23 mouse cellular contexts compared by ENCODE assay signal in the genomic region with DNA sequence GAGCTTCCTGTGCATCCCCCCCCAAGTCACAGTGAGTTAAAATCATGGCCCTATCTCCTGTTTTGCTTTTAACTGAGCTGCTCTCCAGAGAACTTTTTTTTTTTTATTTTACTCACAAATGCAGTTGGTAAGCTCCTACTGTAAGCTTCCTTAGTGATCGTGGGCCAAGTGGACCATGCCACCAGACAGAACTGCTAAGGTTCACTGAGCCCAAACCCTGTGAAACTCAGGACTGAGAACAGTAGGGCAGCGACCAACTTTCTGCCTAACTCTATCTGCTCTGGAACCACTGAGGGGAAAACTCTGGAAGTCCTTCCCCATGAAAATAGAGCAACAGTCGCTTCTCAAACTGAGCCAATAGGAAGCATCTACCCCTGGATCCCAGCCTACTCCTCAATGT.
DNase-seq lines count a peak whose midpoint lies in the region; ATAC-seq lines count a peak whose summit lies in the region.
"Had no signal": no experiment of that assay in that cellular context is flagged by ENCODE, and none has a peak within 500 bp of the region (broad histone marks: within the 10 kb centered on the region; RNA-seq: fewer than 3 reads in every experiment).

No protein-coding gene starts in this region.

- no peak overlapping the region for H3K4me3 ChIP-seq in kidney, embryonic 14.5 days (ENCODE audit: low read length)
- H3K4me3 ChIP-seq in kidney, embryonic 15.5 days (replicated peaks): no peak overlapping the region
- H3K4me3 ChIP-seq: gastrocnemius, adult 2 months; hindbrain, embryonic 12.5 days; hindbrain, embryonic 15.5 days had no signal

- no peak overlapping the region for H3K27ac ChIP-seq in kidney, embryonic 14.5 days (ENCODE audit: low read depth, low read length)
- no peak overlapping the region for H3K27ac ChIP-seq in kidney, embryonic 15.5 days
- H3K27ac ChIP-seq: gastrocnemius, adult 2 months; hindbrain, embryonic 12.5 days; hindbrain, embryonic 15.5 days had no signal

- no peaks in the 10 kb centered on the region for H3K27me3 ChIP-seq in kidney, embryonic 14.5 days (ENCODE audit: control insufficient read depth, insufficient read depth, low read length)
- no peaks in the 10 kb centered on the region for H3K27me3 ChIP-seq in kidney, embryonic 15.5 days
- H3K27me3 ChIP-seq: CH12.LX; hindbrain, embryonic 12.5 days; hindbrain, embryonic 15.5 days; Patski had no signal

- no peaks in the 10 kb centered on the region for H3K36me3 ChIP-seq in kidney, embryonic 14.5 days (ENCODE audit: control insufficient read depth, insufficient read depth, low read length)
- H3K36me3 ChIP-seq in kidney, embryonic 15.5 days: no peaks in the 10 kb centered on the region
- H3K36me3 ChIP-seq: G1E; hindbrain, embryonic 12.5 days; hindbrain, embryonic 15.5 days had no signal

- ATAC-seq in kidney, embryonic 14.5 days (ENCODE audit: low FRiP score, low TSS enrichment): no peak
- 0 out of 2 replicates have a peak, but pooled peaks have one; percentile 58 for ATAC-seq in kidney, embryonic 15.5 days (replicated peaks; ENCODE audit: low FRiP score)
- ATAC-seq: forebrain, embryonic 14.5 days; forebrain, postnatal 0 days; Patski had no signal

- peak; percentile 20 for DNase-seq in kidney, adult 18-20 months
- DNase-seq in kidney, postnatal 14 days: peak; percentile 24
- no peak for DNase-seq in right cerebral cortex, postnatal 36 days (ENCODE audit: low spot score in 2 of 2)
- no peak for DNase-seq in cerebellum, adult 9-11 months
- DNase-seq in lung, postnatal 4 days: no peak
- DNase-seq: adrenal gland, postnatal 14 days; B cell, adult 2 months; cerebellum, adult 11-12 months; cerebellum, adult 8-10 months; cerebellum, postnatal 14 days; forebrain, postnatal 0 days; gastrocnemius, adult 2 months; gastrocnemius, postnatal 14 days; heart, adult 11 months had no signal

- WGBS in kidney, embryonic 14.5 days: 65% methylated on average over 3 of the region's 3 CpGs
- 65% methylated on average over 3 of the region's 3 CpGs for WGBS in kidney, embryonic 15.5 days

- H3K9me3 ChIP-seq in kidney, embryonic 14.5 days (ENCODE audit: control insufficient read depth, low read length): no peaks in the 10 kb centered on the region
- no peaks in the 10 kb centered on the region; the same call in 1 of the 2 replicates for H3K9me3 ChIP-seq in kidney, embryonic 15.5 days (replicated peaks)
- H3K9me3 ChIP-seq: hindbrain, embryonic 12.5 days; hindbrain, embryonic 15.5 days had no signal

- H3K4me2 ChIP-seq in kidney, embryonic 14.5 days (replicated peaks; ENCODE audit: low read depth, low read length): no peak overlapping the region
- H3K4me2 ChIP-seq in kidney, embryonic 15.5 days: no peak overlapping the region
- H3K4me2 ChIP-seq: heart, embryonic 11.5 days; hindbrain, embryonic 12.5 days; hindbrain, embryonic 15.5 days had no signal

- no peaks in the 10 kb centered on the region for H3K4me1 ChIP-seq in kidney, embryonic 14.5 days (ENCODE audit: control insufficient read depth, insufficient read depth, low read length)
- H3K4me1 ChIP-seq in kidney, embryonic 15.5 days: no peaks in the 10 kb centered on the region
- H3K4me1 ChIP-seq: hindbrain, embryonic 12.5 days; hindbrain, embryonic 15.5 days had no signal

- no peak overlapping the region for H3K9ac ChIP-seq in kidney, embryonic 14.5 days (ENCODE audit: low read depth, low read length)
- no peak overlapping the region for H3K9ac ChIP-seq in kidney, embryonic 15.5 days
- H3K9ac ChIP-seq: forebrain, postnatal 0 days; hindbrain, embryonic 12.5 days; hindbrain, embryonic 15.5 days had no signal

Comparison
In these comparisons a context has a peak if more than half of its experiments do, and no peak if none do; other contexts are left out.
1. DNase-seq: peak in kidney, adult 18-20 months (single experiment) and kidney, postnatal 14 days (single experiment); none in right cerebral cortex, postnatal 36 days (0 of 2), cerebellum, adult 9-11 months (single experiment) and lung, postnatal 4 days (0 of 2).